Mouse (Mus musculus) splenic B cell, adult 2 months (primary cell): ENCODE data around the gene Sf1.
A peak's percentile ranks its signal among the peaks of the same experiment; 100 is the strongest.

Experiments used
- DNase-seq: peaks from one replicate; pipeline ENCODE4 v3.0.0-alpha.2; 2011; ENCODE audit warnings: low read depth, low spot score
- H3K27me3 ChIP-seq: 2 replicates; pipeline ENCODE4 v1.6.1; 2012; ENCODE audit warnings: mild to moderate bottlenecking, low read length, moderate library complexity, mixed read lengths; ENCODE audit not compliant: control insufficient read depth, poor library complexity, insufficient read depth, severe bottlenecking
- H3K36me3 ChIP-seq: 2 replicates; pipeline ENCODE4 v1.6.1; 2012; ENCODE audit warnings: mild to moderate bottlenecking, low read length, moderate library complexity, mixed read lengths; ENCODE audit not compliant: control insufficient read depth, poor library complexity, insufficient read depth, severe bottlenecking

Sf1 gene

GRCm38 (mm10) chr19:6349215-6349983 is 14.1 kb upstream of the Sf1 start:
- Histone ChIP-seq H3K27me3 (no peaks in the 10 kb centered on the region), H3K36me3 (peaks cover 22% of the 10 kb centered on the region)
- no peak for DNase-seq

- DNase-seq: no peak
- Histone ChIP-seq H3K36me3 (peaks cover 16% of the 10 kb centered on the region), H3K27me3 (no peaks in the 10 kb centered on the region)
These were observed 11.9 kb upstream of the Sf1 start for GRCm38 (mm10) chr19:6351431-6352106.

- DNase-seq: no peak
These were observed 11.4 kb upstream of the Sf1 start for GRCm38 (mm10) chr19:6352107-6352505.

GRCm38 (mm10) chr19:6354030-6354429 is 9.5 kb upstream of the Sf1 start:
- H3K27me3 ChIP-seq: no peaks in the 10 kb centered on the region
- peaks cover 12% of the 10 kb centered on the region for H3K36me3 ChIP-seq
- DNase-seq: no peak

More at GRCm38 (mm10) chr19:6352107-6352505, 11.4 kb upstream of the Sf1 start:
- H3K27me3 ChIP-seq: no peaks in the 10 kb centered on the region
- peaks cover 14% of the 10 kb centered on the region for H3K36me3 ChIP-seq

- H3K36me3 ChIP-seq: peaks cover 11% of the 10 kb centered on the region
- DNase-seq: no peak
These were observed 2.2 kb upstream of the Sf1 start for GRCm38 (mm10) chr19:6361291-6361690.

GRCm38 (mm10) chr19:6363091-6363410 is 439 bp upstream of the Sf1 start:
- H3K27me3 ChIP-seq: no peaks in the 10 kb centered on the region
- peaks cover 16% of the 10 kb centered on the region for H3K36me3 ChIP-seq
- no peak for DNase-seq

More at GRCm38 (mm10) chr19:6361291-6361690, 2.2 kb upstream of the Sf1 start:
- no peaks in the 10 kb centered on the region for H3K27me3 ChIP-seq

GRCm38 (mm10) chr19:6364317-6364725 is 831 bp downstream of the Sf1 start:
- peak; percentile 95 for DNase-seq
- peaks cover 16% of the 10 kb centered on the region for H3K36me3 ChIP-seq
- H3K27me3 ChIP-seq: no peaks in the 10 kb centered on the region

GRCm38 (mm10) chr19:6364842-6365241 is 1.4 kb downstream of the Sf1 start:
- DNase-seq: no peak
- Histone ChIP-seq H3K36me3 (peaks cover 16% of the 10 kb centered on the region), H3K27me3 (no peaks in the 10 kb centered on the region)

GRCm38 (mm10) chr19:6370175-6370574 is 6.7 kb downstream of the Sf1 start:
- Histone ChIP-seq H3K36me3 (peaks cover 42% of the 10 kb centered on the region), H3K27me3 (no peaks in the 10 kb centered on the region)
- DNase-seq: no peak

- peaks cover 50% of the 10 kb centered on the region for H3K36me3 ChIP-seq
- H3K27me3 ChIP-seq: no peaks in the 10 kb centered on the region
- DNase-seq: no peak
These were observed 8.9 kb downstream of the Sf1 start for GRCm38 (mm10) chr19:6372433-6372832.

GRCm38 (mm10) chr19:6373539-6374400 is 10.3 kb downstream of the Sf1 start:
- DNase-seq: peak; percentile 87
- Histone ChIP-seq H3K36me3 (peaks cover 55% of the 10 kb centered on the region), H3K27me3 (no peaks in the 10 kb centered on the region)

GRCm38 (mm10) chr19:6374571-6374970 is 11.1 kb downstream of the Sf1 start:
- Histone ChIP-seq H3K36me3 (peaks cover 56% of the 10 kb centered on the region), H3K27me3 (no peaks in the 10 kb centered on the region)
- no peak for DNase-seq

GRCm38 (mm10) chr19:6375423-6376254 is 12.1 kb downstream of the Sf1 start:
- DNase-seq: no peak
- Histone ChIP-seq H3K36me3 (peaks cover 55% of the 10 kb centered on the region), H3K27me3 (no peaks in the 10 kb centered on the region)

- DNase-seq: peak; percentile 44
- Histone ChIP-seq H3K36me3 (peaks cover 50% of the 10 kb centered on the region), H3K27me3 (no peaks in the 10 kb centered on the region)
These were observed 12.7 kb downstream of the Sf1 start for GRCm38 (mm10) chr19:6376255-6376564.
